Mouse (Mus musculus) stomach, embryonic 14.5 days (tissue): ENCODE measurements around the gene Med24. TPM values are rescaled to one million over a fixed set of nuclear protein-coding genes. Genes with fewer than 3 reads are reported as not detected.

ENCODE experiments used
- ATAC-seq: fragments of 200-750 bp; cut with Nextera tagmentation; 2 replicates; pipeline ENCODE4 v1.8.0; 2017; ENCODE audit warnings: low read depth, moderate TSS enrichment; ENCODE audit not compliant: insufficient number of reproducible peaks, insufficient read depth, low FRiP score
- H3K27ac ChIP-seq: fragments of 300-500 bp; sonication (generic); 2 replicates; pipeline ENCODE4 v1.5.1; 2014; ENCODE audit warnings: mild to moderate bottlenecking, low read length, moderate library complexity, mixed read lengths
- H3K27me3 ChIP-seq: fragments of 300-500 bp; sonication (generic); 2 replicates; pipeline ENCODE4 v1.6.1; 2014; ENCODE audit warnings: low read length, control low read depth, mixed read lengths; ENCODE audit not compliant: control insufficient read depth, insufficient read depth
- H3K36me3 ChIP-seq: fragments of 300-500 bp; sonication (generic); 2 replicates; pipeline ENCODE4 v1.6.1; 2014; ENCODE audit warnings: mild to moderate bottlenecking, control low read depth, low read length, moderate library complexity, mixed read lengths; ENCODE audit not compliant: control insufficient read depth, insufficient read depth
- H3K4me1 ChIP-seq: fragments of 300-500 bp; sonication (generic); 2 replicates; pipeline ENCODE4 v1.6.1; 2014; ENCODE audit warnings: low read length, control low read depth, mixed read lengths; ENCODE audit not compliant: control insufficient read depth, insufficient read depth
- H3K4me2 ChIP-seq: fragments of 300-500 bp; sonication (generic); replicated peaks from 2 replicates; pipeline ENCODE4 v1.6.1; 2014; ENCODE audit warnings: low read depth, low read length, control low read depth
- H3K4me3 ChIP-seq: fragments of 300-500 bp; sonication (generic); 2 replicates; pipeline ENCODE4 v1.5.1; 2014; ENCODE audit warnings: low read depth, low read length, control low read depth
- H3K9ac ChIP-seq: fragments of 300-500 bp; sonication (generic); replicated peaks from 2 replicates; pipeline ENCODE4 v1.6.1; 2014; ENCODE audit warnings: low read depth, mild to moderate bottlenecking, control low read depth, low read length, moderate library complexity, mixed read lengths
- H3K9me3 ChIP-seq: fragments of 300-500 bp; sonication (generic); 2 replicates; pipeline ENCODE4 v1.6.1; 2016; ENCODE audit warnings: low read depth, low read length, control low read depth; ENCODE audit not compliant: control insufficient read depth
- WGBS: fragments of 180-500 bp; shearing (Covaris S2); extraction: QIAGEN DNeasy Blood & Tissue Kit; methylation state at CpG from one replicate; pipeline ENCODE4 v1.1.7; 2014; 5-methylcytosine and 5-hydroxymethylcytosine counted together
- polyA plus RNA-seq: library from polyadenylated mRNA; unstranded; fragments of >200 nt; fragmentation: Nextera tagmentation; extraction: Ambion mirVana; gene quantifications from 2 replicates; pipeline ENCODE4 v1.2.1, GENCODE M21; 2014

Med24 gene
- polyA plus RNA-seq, 1 experiment from 2014 or later, result 41.0 TPM

DNA sequence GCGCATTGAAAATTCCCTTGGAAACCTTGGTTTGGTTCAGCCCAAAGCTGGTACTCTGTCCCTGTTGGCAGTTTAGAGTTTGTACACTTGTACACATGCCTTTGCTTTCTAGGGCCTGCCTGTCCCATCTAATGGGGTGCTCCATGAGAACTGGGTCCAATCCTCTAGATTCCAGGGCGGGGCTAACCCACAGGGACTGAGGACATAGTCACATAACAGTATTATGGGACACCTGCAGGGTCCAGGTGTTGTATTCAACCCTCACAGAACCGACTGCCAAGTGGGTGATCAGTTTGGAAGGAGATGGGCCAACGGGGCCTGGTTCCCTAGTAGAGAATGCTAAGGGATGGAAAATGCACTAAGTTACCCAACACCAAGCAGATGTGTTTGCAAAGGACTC, 32.7 kb upstream of the Med24 start:
- Histone ChIP-seq H3K4me2 (no peak overlapping the region), H3K27ac (no peak overlapping the region), H3K4me1 (peaks cover 19% of the 10 kb centered on the region), H3K4me3 (no peak overlapping the region), H3K36me3 (peaks cover 54% of the 10 kb centered on the region), H3K27me3 (no peaks in the 10 kb centered on the region), H3K9me3 (no peaks in the 10 kb centered on the region), H3K9ac (no peak overlapping the region)
- whole genome bisulfite sequencing, result 93% methylated on average over 4 of the region's 4 CpGs
- ATAC-seq, result no peak

DNA sequence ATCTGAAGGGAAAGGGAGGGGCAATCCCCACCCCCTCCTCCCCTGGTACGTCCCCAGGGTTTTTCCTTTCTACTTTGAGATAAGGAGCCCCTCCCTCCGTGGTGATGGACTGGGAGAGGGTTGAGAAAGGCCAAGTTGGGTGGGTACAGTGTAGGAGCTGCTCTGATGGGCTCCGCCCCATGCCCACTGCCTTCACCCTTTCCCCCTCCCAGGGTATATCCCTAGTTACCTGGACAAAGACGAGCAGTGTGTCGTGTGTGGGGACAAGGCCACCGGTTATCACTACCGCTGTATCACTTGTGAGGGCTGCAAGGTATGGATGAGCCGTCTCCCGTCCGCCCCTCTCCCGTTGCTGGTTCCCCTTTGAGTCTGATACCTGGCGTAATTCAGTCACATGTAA, 27.5 kb upstream of the Med24 start:
- ATAC-seq, result 0 out of 2 replicates have a peak, but pooled peaks have one; percentile 34
- H3K27me3 ChIP-seq, result no peaks in the 10 kb centered on the region
- H3K36me3 ChIP-seq, result peaks cover 39% of the 10 kb centered on the region
- no peak overlapping the region for H3K4me3 ChIP-seq
- H3K9me3 ChIP-seq, result no peaks in the 10 kb centered on the region
- peaks cover 25% of the 10 kb centered on the region for H3K4me1 ChIP-seq
- 80% methylated on average over 12 of the region's 12 CpGs for WGBS
- H3K4me2 ChIP-seq, result no peak overlapping the region
- H3K9ac ChIP-seq, result no peak overlapping the region
- H3K27ac ChIP-seq, result no peak overlapping the region

DNA sequence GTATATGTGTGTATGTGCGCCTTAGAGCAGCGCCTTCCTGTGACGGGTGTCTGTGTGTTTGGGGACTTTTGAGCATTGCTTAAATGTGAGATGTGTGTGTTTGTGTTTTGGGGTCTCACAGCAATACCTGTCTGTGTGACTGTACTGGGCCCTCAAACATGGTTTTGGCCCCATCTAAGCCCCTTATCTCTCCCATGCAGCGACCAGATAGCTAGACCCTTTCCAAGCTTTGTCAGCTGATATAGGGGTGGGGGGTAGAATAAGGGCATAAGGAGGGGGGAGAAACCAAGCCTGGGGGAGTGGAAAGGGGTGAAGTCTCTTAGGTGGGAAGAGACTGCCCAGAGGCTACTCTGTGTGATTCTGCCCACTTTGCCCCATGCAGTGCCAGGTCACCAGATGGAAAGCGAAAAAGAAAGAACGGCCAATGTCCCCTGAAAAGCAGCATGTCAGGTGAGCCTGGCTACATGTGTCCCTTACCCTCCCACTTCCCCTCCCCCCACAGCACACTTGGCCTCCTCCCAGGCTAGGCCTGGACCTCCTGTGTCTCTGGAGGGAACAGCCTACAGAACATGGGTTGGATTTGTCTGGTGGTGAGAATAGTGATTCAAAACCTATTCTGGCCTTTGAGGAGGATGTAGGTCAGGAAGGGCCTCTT, 26.6 kb upstream of the Med24 start:
- ATAC-seq, result no peak
- 97% methylated on average over 6 of the region's 6 CpGs for WGBS
- Histone ChIP-seq H3K4me2 (no peak overlapping the region), H3K27ac (no peak overlapping the region), H3K9ac (no peak overlapping the region), H3K27me3 (no peaks in the 10 kb centered on the region), H3K4me1 (peaks cover 34% of the 10 kb centered on the region), H3K4me3 (no peak overlapping the region), H3K9me3 (no peaks in the 10 kb centered on the region), H3K36me3 (peaks cover 37% of the 10 kb centered on the region)

DNA sequence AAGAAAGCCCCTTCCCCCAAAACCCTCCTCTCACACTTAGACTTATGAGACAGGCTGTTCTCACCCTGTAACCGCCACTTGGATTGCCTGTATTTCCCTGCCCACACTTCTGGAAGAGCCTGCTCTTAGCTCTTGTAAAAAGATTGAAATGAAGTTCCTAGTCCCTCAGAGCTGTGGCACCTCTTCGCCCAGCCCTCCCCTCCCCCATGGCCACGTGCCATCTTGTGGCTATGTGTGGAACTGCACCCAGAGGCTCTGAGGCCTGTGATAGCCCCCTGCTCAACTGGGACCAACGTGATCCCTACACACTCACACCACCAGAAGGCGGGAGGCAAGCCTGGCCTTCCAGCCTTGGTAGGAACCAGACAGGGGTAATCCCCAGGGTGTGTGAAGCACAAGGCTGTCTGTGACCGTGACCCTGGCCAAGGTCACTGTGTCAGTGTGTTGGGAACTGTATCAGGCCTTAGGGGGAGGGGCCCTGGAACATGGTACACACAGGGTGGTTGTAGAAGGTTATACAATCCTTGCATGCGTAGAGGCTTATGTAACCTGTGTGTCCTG, 25.5 kb upstream of the Med24 start:
- Histone ChIP-seq H3K4me2 (no peak overlapping the region), H3K9me3 (no peaks in the 10 kb centered on the region), H3K36me3 (peaks cover 30% of the 10 kb centered on the region), H3K9ac (no peak overlapping the region), H3K4me1 (peaks cover 45% of the 10 kb centered on the region), H3K27me3 (no peaks in the 10 kb centered on the region), H3K27ac (peak overlapping the region; percentile 10; the same call in 1 of the 2 replicates), H3K4me3 (no peak overlapping the region)
- ATAC-seq, result peak; percentile 33; the same call in 1 of the 2 replicates
- WGBS, result 20% methylated on average over 7 of the region's 7 CpGs

DNA sequence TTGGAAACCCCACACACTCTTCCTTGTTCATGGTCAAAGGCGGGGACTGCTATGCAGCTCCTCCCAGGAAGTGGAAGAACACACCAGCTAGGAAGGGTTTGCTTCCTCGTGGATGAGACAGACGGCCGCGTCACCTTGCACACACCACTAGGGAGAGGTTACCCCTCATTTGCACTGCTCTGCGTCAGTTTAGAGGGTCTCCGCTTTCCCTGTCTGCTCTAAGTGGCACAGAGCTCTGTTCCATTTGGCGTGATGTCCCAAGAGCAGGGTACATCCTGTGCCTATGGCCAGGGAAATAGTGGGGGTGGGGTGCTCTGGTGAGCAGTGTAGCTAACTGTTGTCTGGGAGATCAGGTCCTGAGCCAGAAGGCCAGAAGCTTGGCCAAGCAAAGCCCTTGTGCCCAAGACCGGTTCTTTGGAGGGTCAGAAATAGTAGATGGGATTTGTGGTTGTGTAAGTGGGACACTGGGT, 25.0 kb upstream of the Med24 start:
- Histone ChIP-seq H3K4me1 (peaks cover 50% of the 10 kb centered on the region), H3K4me2 (no peak overlapping the region), H3K36me3 (peaks cover 30% of the 10 kb centered on the region), H3K4me3 (no peak overlapping the region), H3K9me3 (no peaks in the 10 kb centered on the region), H3K9ac (no peak overlapping the region), H3K27me3 (no peaks in the 10 kb centered on the region), H3K27ac (peak overlapping the region; percentile 10; the same call in 1 of the 2 replicates)
- ATAC-seq, result no peak
- WGBS, result 56% methylated on average over 9 of the region's 9 CpGs

DNA sequence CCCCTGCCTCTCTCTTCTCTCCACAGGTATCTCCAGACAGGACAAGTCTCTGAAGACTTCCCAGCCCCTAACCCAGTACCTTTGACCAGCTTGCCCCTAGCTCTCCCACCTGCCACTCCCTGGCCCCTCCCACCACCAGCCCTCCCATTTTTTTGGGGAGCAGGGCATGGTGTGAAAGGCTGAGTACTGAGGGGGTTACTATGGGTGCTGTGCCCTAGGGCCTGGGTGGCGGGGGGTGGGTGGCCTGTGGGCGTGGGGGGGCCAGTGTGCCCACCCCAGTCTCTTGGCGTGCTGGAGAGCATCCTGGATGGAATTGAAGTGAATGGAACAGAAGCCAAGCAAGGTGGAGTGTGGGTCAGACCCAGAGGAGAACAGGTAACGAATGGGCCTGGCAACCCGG, 24.0 kb upstream of the Med24 start:
- Histone ChIP-seq H3K9me3 (no peaks in the 10 kb centered on the region), H3K27ac (no peak overlapping the region), H3K4me3 (no peak overlapping the region), H3K36me3 (peaks cover 26% of the 10 kb centered on the region), H3K9ac (no peak overlapping the region), H3K27me3 (no peaks in the 10 kb centered on the region), H3K4me1 (peaks cover 59% of the 10 kb centered on the region), H3K4me2 (no peak overlapping the region)
- no peak for ATAC-seq
- 83% methylated on average over 5 of the region's 5 CpGs for WGBS

DNA sequence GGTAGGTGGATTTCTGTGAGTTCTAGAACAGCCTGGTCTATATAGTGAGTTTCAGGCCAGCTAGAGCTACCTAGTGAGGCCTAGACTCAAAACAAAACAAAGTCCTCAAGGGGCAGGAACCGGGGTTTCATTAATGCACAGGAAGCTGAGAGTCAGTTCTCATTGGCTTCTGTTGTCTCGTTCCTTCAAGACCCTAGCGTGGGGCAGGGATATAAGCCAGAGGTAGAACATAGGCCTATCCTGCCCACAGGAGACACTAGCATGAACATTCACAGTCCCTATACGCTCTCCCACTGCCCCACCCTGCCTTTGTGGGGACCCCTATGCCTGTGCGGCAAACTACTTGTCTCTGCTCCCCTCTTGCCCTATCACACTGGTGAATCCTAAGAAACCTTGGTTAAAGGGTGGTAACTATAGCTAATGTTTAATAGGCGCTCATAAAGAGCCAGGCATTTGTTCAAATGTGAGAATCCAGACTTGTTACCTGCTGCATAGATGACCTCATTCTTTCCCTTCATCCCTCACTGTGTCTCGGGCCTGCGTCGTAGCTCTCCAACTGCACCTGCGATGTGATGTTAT, 23.4 kb upstream of the Med24 start:
- no peak for ATAC-seq
- Histone ChIP-seq H3K36me3 (peaks cover 22% of the 10 kb centered on the region), H3K4me2 (no peak overlapping the region), H3K27ac (peak overlapping the region; percentile 76; the same call in 1 of the 2 replicates), H3K9ac (no peak overlapping the region), H3K4me3 (no peak overlapping the region), H3K27me3 (no peaks in the 10 kb centered on the region), H3K9me3 (no peaks in the 10 kb centered on the region), H3K4me1 (peaks cover 65% of the 10 kb centered on the region)
- WGBS, result 80% methylated on average over 10 of the region's 10 CpGs

DNA sequence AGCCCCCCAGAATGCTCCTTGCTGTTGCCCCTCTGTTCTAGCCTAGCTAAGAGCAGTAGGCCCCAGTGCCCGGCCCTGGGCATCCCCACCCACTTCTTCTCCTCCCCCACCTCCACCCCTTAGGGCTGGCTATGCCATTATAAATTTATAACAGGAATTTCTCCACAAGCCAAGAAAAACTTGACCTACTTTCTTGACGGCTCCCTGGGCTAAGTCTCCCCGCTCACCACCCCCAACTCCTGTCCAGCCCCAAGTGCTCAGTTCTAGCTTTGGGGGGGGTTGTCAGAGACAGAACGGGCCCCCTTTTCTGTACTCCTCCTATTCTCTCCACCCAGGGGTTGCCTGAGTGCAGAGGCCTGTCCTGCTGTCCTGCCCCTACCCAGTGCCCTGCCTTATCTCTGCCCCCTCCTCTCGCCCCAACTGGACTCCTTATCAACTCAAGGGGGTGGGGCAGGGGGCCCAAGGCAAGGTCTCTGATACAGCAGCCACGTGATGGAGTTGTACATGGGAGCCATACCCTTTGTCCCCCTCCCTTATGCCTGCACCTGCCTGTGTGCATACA, 22.1 kb upstream of the Med24 start:
- peaks cover 15% of the 10 kb centered on the region; the same call in 1 of the 2 replicates for H3K36me3 ChIP-seq
- 16% methylated on average over 6 of the region's 6 CpGs for WGBS

More for the DNA sequence above, 22.1 kb upstream of the Med24 start:
- Histone ChIP-seq H3K27me3 (no peaks in the 10 kb centered on the region), H3K4me1 (peaks cover 78% of the 10 kb centered on the region), H3K4me2 (peak overlapping the region; percentile 32), H3K9me3 (no peaks in the 10 kb centered on the region), H3K4me3 (no peak overlapping the region), H3K9ac (no peak overlapping the region), H3K27ac (peak overlapping the region; percentile 76)
- peak; percentile 60 for ATAC-seq
